Mouse (Mus musculus) olfactory bulb, adult 2 months (tissue): ENCODE measurements around the gene Bcor.

Source experiments
- CTCF ChIP-seq: fragments of 200-500 bp; IDR thresholded peaks from 2 replicates; pipeline ENCODE4 v1.5.1; 2012; ENCODE audit warnings: low read depth, mild to moderate bottlenecking, low read length, moderate library complexity; ENCODE audit not compliant: insufficient read depth
- POLR2A ChIP-seq: fragments of 200-500 bp; IDR thresholded peaks from 2 replicates; pipeline ENCODE4 v1.6.1; 2012; ENCODE audit warnings: mild to moderate bottlenecking, low read depth, low read length, moderate library complexity; ENCODE audit not compliant: insufficient read depth

DNA sequence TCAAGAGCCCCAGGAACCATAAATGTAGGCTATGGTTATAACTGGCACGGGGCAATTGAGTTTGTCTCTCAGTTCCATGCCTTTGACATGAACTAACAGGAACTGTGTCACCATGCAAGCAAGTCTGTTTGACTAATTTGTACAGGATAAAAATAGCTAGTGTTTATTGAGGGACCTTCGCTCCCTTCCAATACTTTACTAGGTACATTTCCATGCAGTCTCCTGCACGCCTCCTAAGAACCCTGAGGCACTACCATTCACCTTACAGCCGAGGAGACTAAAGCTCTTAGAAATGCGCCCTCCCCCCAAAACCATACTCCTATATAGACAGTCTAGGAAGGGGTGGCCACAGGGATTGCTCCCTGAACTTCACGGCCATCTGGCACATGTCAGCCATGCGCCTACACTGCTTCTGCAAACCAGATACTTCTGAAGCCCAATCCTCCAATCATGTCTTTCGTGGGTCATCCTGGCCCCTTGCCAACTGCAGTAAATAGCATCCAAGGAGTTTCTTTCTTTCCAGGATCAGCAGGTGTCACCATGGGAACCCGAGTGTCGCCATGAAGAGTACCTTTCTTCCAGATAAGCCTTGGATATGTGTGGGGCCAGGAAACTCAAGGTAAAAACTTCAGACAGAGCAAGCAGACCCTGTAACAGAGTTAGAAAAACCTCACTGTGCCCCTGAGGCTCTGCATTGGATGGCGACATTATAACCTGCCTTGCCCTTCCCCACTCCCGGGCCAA is 63.2 kb downstream of the Bcor start:
- no peak for TF ChIP-seq CTCF
- TF ChIP-seq POLR2A = no peak
